Mouse (Mus musculus) G1E (cell line): ENCODE data around the gene Fn3krp.
A peak's percentile ranks its signal among the peaks of the same experiment; 100 is the strongest.

ENCODE experiments used
- CTCF ChIP-seq: IDR thresholded peaks from 2 replicates; pipeline ENCODE4 v1.5.1; 2012; ENCODE audit warnings: low read depth, low read length, inconsistent platforms, mixed read lengths
- GATA1 ChIP-seq: IDR thresholded peaks from 2 replicates; pipeline ENCODE4 v1.6.1; 2012; ENCODE audit warnings: borderline replicate concordance, low read length, inconsistent platforms, mixed read lengths
- GATA2 ChIP-seq: IDR thresholded peaks from 2 replicates; pipeline ENCODE4 v1.6.1; 2012; ENCODE audit warnings: low read depth, low read length, inconsistent platforms, borderline replicate concordance
- POLR2AphosphoS5 ChIP-seq: IDR thresholded peaks from 2 replicates; pipeline ENCODE4 v1.6.1; 2012; ENCODE audit warnings: low read depth, low read length, inconsistent platforms; ENCODE audit not compliant: insufficient replicate concordance
- TAL1 ChIP-seq: conservative IDR thresholded peaks from 2 replicates; pipeline ENCODE4 v1.6.1; 2012; ENCODE audit warnings: low read depth, low read length, inconsistent platforms, mixed read lengths

GRCm38 (mm10) chr11:121475699-121476415 lies 54.7 kb downstream of the Fn3krp start:
- TF ChIP-seq CTCF (peak; percentile 87), TAL1 (no peak), GATA1 (no peak), POLR2AphosphoS5 (no peak), GATA2 (no peak)
